Mouse (Mus musculus): Measurements from ENCODE around the gene Npas3. TPM values are rescaled to one million over a fixed set of nuclear protein-coding genes. Genes with fewer than 3 reads are reported as not detected.

The Npas3 gene
- polyA plus RNA-seq, 1 experiment from 2014 or later = 26.2 TPM

- 61% methylated on average over 11 of the region's 11 CpGs for WGBS
- no peak overlapping the region for H3K4me3 ChIP-seq
- no peak overlapping the region for H3K4me2 ChIP-seq (replicated peaks)
- 0 out of 2 replicates have a peak, but pooled peaks have one; percentile 32 for ATAC-seq (ENCODE audit: low FRiP score)
- H3K9ac ChIP-seq = no peak overlapping the region
- no peaks in the 10 kb centered on the region for H3K9me3 ChIP-seq (replicated peaks)
- H3K27ac ChIP-seq = 0 out of 2 replicates have a peak overlapping the region, but pooled peaks have one; percentile 48
- H3K4me1 ChIP-seq = peaks cover 28% of the 10 kb centered on the region
- H3K36me3 ChIP-seq = no peaks in the 10 kb centered on the region
- no peaks in the 10 kb centered on the region for H3K27me3 ChIP-seq
These were observed 376.0 kb downstream of the Npas3 start for GRCm38 (mm10) chr12:53624379-53625021.

GRCm38 (mm10) chr12:53629483-53630120 lies 381.1 kb downstream of the Npas3 start:
- H3K9ac ChIP-seq = no peak overlapping the region
- ATAC-seq (ENCODE audit: low FRiP score) = no peak
- H3K9me3 ChIP-seq (replicated peaks) = no peaks in the 10 kb centered on the region
- no peak overlapping the region for H3K4me3 ChIP-seq
- peaks cover 20% of the 10 kb centered on the region for H3K4me1 ChIP-seq
- WGBS = 73% methylated on average over 8 of the region's 8 CpGs
- H3K27me3 ChIP-seq = no peaks in the 10 kb centered on the region
- no peak overlapping the region for H3K4me2 ChIP-seq (replicated peaks)
- H3K27ac ChIP-seq = no peak overlapping the region
- no peaks in the 10 kb centered on the region for H3K36me3 ChIP-seq

- Histone ChIP-seq H3K27me3 (no peaks in the 10 kb centered on the region), H3K27ac (no peak overlapping the region), H3K9me3 (replicated peaks) (no peaks in the 10 kb centered on the region), H3K36me3 (no peaks in the 10 kb centered on the region), H3K4me2 (replicated peaks) (no peak overlapping the region), H3K9ac (no peak overlapping the region), H3K4me1 (peaks cover 18% of the 10 kb centered on the region), H3K4me3 (no peak overlapping the region)
- 60% methylated on average over 1 of the region's 1 CpGs for WGBS
- ATAC-seq (ENCODE audit: low FRiP score) = no peak
These were observed 382.1 kb downstream of the Npas3 start for GRCm38 (mm10) chr12:53630607-53631006.

DNA sequence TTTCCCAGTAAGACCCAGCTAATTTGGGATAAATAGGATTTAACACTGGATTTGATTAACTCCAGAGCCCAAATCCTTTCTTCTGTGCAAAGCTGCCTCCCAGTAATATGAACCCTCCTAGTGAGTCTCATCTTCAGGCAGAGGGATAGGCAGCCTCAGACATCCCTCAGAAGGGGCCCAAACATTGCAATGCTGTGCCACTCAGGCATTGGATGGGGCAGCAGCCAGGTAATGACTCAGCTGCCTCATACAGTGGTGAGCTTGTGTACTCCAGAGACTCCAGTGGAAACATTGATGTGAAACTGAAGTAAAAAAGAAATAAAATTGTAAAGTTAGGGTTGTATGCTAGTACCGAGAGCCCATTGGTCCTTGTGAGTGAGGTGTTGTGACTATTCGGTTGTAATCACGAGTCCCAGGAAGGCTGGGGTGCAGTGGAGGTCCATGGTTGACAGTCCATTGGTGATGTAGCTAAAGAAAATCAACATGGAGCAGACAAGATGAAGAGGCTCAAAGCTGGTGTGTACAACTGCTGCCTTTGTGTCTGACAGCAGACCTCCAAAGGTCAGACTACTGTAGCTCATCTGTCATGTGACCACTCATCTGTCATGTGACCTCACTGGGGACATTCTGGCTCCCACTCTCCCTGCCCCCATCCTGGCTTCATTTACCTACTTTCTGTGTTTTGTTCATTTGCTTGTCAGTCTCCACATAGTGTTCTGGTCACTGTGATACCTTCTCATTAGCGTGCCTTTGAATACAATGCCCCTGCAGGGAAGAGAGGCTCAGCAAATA lies 383.0 kb downstream of the Npas3 start:
- Histone ChIP-seq H3K27ac (no peak overlapping the region), H3K4me1 (peaks cover 18% of the 10 kb centered on the region), H3K4me2 (replicated peaks) (no peak overlapping the region), H3K4me3 (no peak overlapping the region), H3K27me3 (no peaks in the 10 kb centered on the region), H3K9ac (no peak overlapping the region), H3K9me3 (replicated peaks) (no peaks in the 10 kb centered on the region), H3K36me3 (no peaks in the 10 kb centered on the region)
- WGBS = 86% methylated on average over 4 of the region's 4 CpGs
- no peak for ATAC-seq (ENCODE audit: low FRiP score)

DNA sequence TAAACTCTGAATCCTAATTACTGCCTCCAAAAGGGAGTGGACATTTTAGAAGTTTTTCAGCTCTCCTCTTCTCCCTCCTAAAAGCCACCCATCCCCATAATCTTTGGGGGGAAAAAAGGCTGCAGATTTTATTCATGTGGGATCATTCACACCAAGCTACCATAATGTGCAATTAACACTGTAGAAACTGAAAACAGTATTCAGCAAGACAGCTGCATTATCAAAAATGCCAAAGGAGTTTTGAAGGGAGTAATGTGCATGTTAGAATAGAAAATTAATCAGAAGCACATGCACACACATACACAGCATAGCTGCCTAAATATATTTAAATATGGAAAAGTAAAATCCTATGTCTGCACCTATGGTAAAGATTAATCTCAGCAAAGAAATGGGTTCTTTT lies 390.1 kb downstream of the Npas3 start:
- no peak overlapping the region for H3K4me3 ChIP-seq
- H3K36me3 ChIP-seq = no peaks in the 10 kb centered on the region
- no peaks in the 10 kb centered on the region for H3K4me1 ChIP-seq
- no peak for ATAC-seq (ENCODE audit: low FRiP score)
- no peak overlapping the region for H3K4me2 ChIP-seq (replicated peaks)
- no peaks in the 10 kb centered on the region for H3K9me3 ChIP-seq (replicated peaks)
- H3K27me3 ChIP-seq = no peaks in the 10 kb centered on the region
- H3K27ac ChIP-seq = no peak overlapping the region
- no peak overlapping the region for H3K9ac ChIP-seq

- no peaks in the 10 kb centered on the region for H3K9me3 ChIP-seq (replicated peaks)
- no peak overlapping the region for H3K27ac ChIP-seq
- H3K4me1 ChIP-seq = no peaks in the 10 kb centered on the region
- 59% methylated on average over 2 of the region's 2 CpGs for WGBS
- no peaks in the 10 kb centered on the region for H3K36me3 ChIP-seq
- no peak for ATAC-seq (ENCODE audit: low FRiP score)
- no peak overlapping the region for H3K4me2 ChIP-seq (replicated peaks)
- no peak overlapping the region for H3K9ac ChIP-seq
- H3K27me3 ChIP-seq = no peaks in the 10 kb centered on the region
- no peak overlapping the region for H3K4me3 ChIP-seq
These were observed 398.8 kb downstream of the Npas3 start for GRCm38 (mm10) chr12:53647282-53647681.

- H3K9ac ChIP-seq = no peak overlapping the region
- no peak for ATAC-seq (ENCODE audit: low FRiP score)
- no peaks in the 10 kb centered on the region for H3K27me3 ChIP-seq
- WGBS = 81% methylated on average over 6 of the region's 6 CpGs
- no peak overlapping the region for H3K4me2 ChIP-seq (replicated peaks)
- no peaks in the 10 kb centered on the region for H3K9me3 ChIP-seq (replicated peaks)
- H3K27ac ChIP-seq = no peak overlapping the region; the same call in 1 of the 2 replicates
- peaks cover 11% of the 10 kb centered on the region; the same call in 1 of the 2 replicates for H3K4me1 ChIP-seq
- H3K4me3 ChIP-seq = no peak overlapping the region
- H3K36me3 ChIP-seq = no peaks in the 10 kb centered on the region
These were observed 407.8 kb downstream of the Npas3 start for GRCm38 (mm10) chr12:53656301-53656700.

DNA sequence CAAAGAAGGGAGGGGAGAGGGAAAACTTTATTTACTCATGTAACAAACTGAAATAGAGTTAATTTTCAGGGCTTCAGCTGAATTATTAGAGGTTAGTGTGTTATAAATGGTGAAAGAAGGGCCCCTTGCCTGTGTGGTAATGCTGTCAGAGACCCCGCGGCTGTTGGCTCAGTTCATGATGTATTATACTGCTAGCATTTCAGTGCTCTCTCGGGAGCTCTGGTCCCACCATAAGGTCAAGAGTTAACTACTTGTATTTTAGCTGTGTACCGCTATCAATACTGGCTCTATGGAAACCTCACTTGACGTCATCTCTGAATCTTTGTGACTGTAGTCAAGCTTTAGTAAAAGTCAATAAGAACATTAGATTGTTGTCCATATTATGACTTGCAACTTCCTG lies 415.6 kb downstream of the Npas3 start:
- Histone ChIP-seq H3K36me3 (no peaks in the 10 kb centered on the region), H3K9ac (no peak overlapping the region), H3K27ac (no peak overlapping the region), H3K27me3 (no peaks in the 10 kb centered on the region), H3K9me3 (replicated peaks) (no peaks in the 10 kb centered on the region), H3K4me3 (no peak overlapping the region), H3K4me2 (replicated peaks) (no peak overlapping the region), H3K4me1 (peaks cover 10% of the 10 kb centered on the region)
- WGBS = 32% methylated on average over 5 of the region's 5 CpGs
- no peak for ATAC-seq (ENCODE audit: low FRiP score)

GRCm38 (mm10) chr12:53671846-53672245 lies 423.4 kb downstream of the Npas3 start:
- Histone ChIP-seq H3K36me3 (no peaks in the 10 kb centered on the region), H3K9ac (no peak overlapping the region), H3K27me3 (no peaks in the 10 kb centered on the region), H3K4me1 (no peaks in the 10 kb centered on the region), H3K4me2 (replicated peaks) (no peak overlapping the region), H3K4me3 (no peak overlapping the region), H3K9me3 (replicated peaks) (no peaks in the 10 kb centered on the region), H3K27ac (no peak overlapping the region)
- no peak for ATAC-seq (ENCODE audit: low FRiP score)
- WGBS = 87% methylated on average over 2 of the region's 2 CpGs

GRCm38 (mm10) chr12:53677091-53677630 lies 428.7 kb downstream of the Npas3 start:
- Histone ChIP-seq H3K9me3 (replicated peaks) (no peaks in the 10 kb centered on the region), H3K27ac (no peak overlapping the region), H3K9ac (no peak overlapping the region), H3K4me2 (replicated peaks) (no peak overlapping the region), H3K27me3 (no peaks in the 10 kb centered on the region), H3K36me3 (no peaks in the 10 kb centered on the region), H3K4me1 (0 out of 2 replicates have a peak, but pooled peaks cover 4% of the 10 kb centered on the region), H3K4me3 (no peak overlapping the region)
- ATAC-seq (ENCODE audit: low FRiP score) = no peak
- 71% methylated on average over 3 of the region's 3 CpGs for WGBS

DNA sequence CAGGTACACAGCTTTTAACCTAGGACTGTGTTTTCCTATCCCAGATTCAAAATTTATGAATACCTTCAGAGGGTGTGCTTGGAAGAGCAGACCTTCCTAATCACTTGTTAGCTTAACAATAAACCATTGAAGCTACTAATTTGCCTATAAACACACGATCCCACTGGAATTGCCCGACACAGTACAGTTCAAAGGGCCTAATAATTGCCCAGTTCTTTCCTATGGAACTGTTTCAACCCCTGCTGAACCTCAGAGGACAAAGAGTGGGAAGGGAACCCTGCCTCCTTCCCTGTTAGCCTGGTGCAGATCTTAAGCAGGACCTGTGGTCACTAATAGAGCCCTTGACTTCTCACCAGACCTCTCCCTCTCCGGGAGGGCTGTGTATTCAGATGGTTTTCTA lies 429.7 kb downstream of the Npas3 start:
- Histone ChIP-seq H3K4me3 (no peak overlapping the region), H3K9ac (no peak overlapping the region), H3K27ac (no peak overlapping the region), H3K27me3 (no peaks in the 10 kb centered on the region), H3K4me1 (0 out of 2 replicates have a peak, but pooled peaks cover 4% of the 10 kb centered on the region), H3K9me3 (replicated peaks) (no peaks in the 10 kb centered on the region), H3K4me2 (replicated peaks) (no peak overlapping the region), H3K36me3 (no peaks in the 10 kb centered on the region)
- ATAC-seq (ENCODE audit: low FRiP score) = no peak
- WGBS = 40% methylated on average over 3 of the region's 3 CpGs

DNA sequence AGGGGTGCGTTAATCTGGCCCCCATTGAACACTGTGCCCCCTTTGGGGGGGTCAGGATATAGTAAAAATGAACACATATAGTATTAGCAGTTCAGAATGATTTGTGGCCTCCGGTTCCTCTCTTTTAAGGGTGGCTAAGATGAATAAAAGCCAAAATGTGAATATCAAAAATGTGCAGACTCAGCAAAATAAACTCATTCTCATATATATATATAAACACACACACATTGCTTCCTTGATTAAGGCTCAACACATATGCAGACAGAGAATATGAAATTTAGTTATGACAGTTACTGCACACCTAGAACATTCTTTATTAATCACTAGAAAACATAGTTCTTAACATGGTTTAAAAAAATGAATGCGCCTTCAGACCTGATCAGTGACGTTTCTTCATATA lies 430.7 kb downstream of the Npas3 start:
- no peak overlapping the region for H3K4me3 ChIP-seq
- no peak for ATAC-seq (ENCODE audit: low FRiP score)

More for the DNA sequence above, 430.7 kb downstream of the Npas3 start:
- Histone ChIP-seq H3K4me1 (0 out of 2 replicates have a peak, but pooled peaks cover 4% of the 10 kb centered on the region), H3K9me3 (replicated peaks) (no peaks in the 10 kb centered on the region), H3K27me3 (no peaks in the 10 kb centered on the region), H3K36me3 (no peaks in the 10 kb centered on the region), H3K9ac (no peak overlapping the region), H3K27ac (no peak overlapping the region), H3K4me2 (replicated peaks) (no peak overlapping the region)
- WGBS = 93% methylated on average over 4 of the region's 4 CpGs

All from hindbrain, embryonic 12.5 days (tissue).